Mouse (Mus musculus) erythroblast, embryonic 14.5 days (primary cell): Measurements from ENCODE around the gene Msantd2.

Experiments
- GATA1 ChIP-seq: IDR thresholded peaks from 2 replicates; pipeline ENCODE4 v1.6.1; 2012; ENCODE audit warnings: low read length, inconsistent platforms, mixed read lengths
- TAL1 ChIP-seq: IDR thresholded peaks from 3 replicates; pipeline ENCODE4 v1.6.1; 2012; ENCODE audit warnings: low read length, inconsistent platforms, mixed read lengths

- TF ChIP-seq GATA1, result no peak
- no peak for TF ChIP-seq TAL1
These were observed 62.8 kb downstream of the Msantd2 start for GRCm38 (mm10) chr9:37551751-37552531.
